Comparison of ENCODE assay signal across 11 mouse cellular contexts in the genomic region with DNA sequence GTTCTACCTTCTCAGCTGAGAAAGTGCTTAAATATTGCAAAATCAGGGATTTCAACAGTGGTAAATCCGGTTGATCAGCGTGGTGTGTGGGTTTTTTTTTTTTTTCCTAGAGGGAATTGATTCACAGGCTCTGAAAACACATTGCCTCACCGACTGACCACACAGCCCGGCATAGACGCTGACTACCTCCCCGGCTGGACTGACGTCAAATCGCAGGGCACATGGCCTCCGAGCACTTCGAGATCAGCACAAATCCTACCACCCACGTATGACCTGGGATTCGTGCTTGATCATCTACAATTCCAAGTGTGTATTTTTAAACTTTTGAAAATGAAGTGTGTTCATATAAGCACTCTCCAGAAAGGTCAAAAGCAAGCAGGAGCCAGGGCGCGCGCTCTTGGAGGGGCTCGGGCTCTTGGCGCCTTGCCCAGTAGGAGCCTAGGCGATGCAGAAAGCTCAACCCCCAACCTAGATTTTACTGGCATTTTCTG.
DNase-seq lines count a peak whose midpoint lies in the region; ATAC-seq and TF ChIP-seq lines count a peak whose summit lies in the region.
"Had no signal": no experiment of that assay in that cellular context is flagged by ENCODE, and none has a peak within 500 bp of the region (broad histone marks: within the 10 kb centered on the region; RNA-seq: fewer than 3 reads in every experiment).

No protein-coding gene starts in this region.

- H3K36me3 ChIP-seq in intestine, embryonic 14.5 days (ENCODE audit: control insufficient read depth, insufficient read depth, low read length) = no peaks in the 10 kb centered on the region
- no peaks in the 10 kb centered on the region for H3K36me3 ChIP-seq in intestine, postnatal 0 days (ENCODE audit: control insufficient read depth, insufficient read depth)
- H3K36me3 ChIP-seq: neural tube, embryonic 13.5 days had no signal

- peaks cover 6% of the 10 kb centered on the region; the same call in 1 of the 2 replicates for H3K4me1 ChIP-seq in intestine, embryonic 14.5 days (replicated peaks; ENCODE audit: control insufficient read depth, insufficient read depth, low read length)
- H3K4me1 ChIP-seq in intestine, postnatal 0 days (replicated peaks; ENCODE audit: control insufficient read depth, insufficient read depth, low read length) = no peaks in the 10 kb centered on the region

- peak overlapping the region; percentile 35 for H3K4me2 ChIP-seq in intestine, embryonic 14.5 days (ENCODE audit: low read length)
- no peak overlapping the region; the same call in 1 of the 2 replicates for H3K4me2 ChIP-seq in intestine, postnatal 0 days (replicated peaks; ENCODE audit: low read depth)
- H3K4me2 ChIP-seq: neural tube, embryonic 13.5 days had no signal

- no peaks in the 10 kb centered on the region for H3K27me3 ChIP-seq in intestine, embryonic 14.5 days (replicated peaks; ENCODE audit: control insufficient read depth, insufficient read depth, low read length)
- H3K27me3 ChIP-seq in intestine, postnatal 0 days (replicated peaks; ENCODE audit: control insufficient read depth, insufficient read depth, low read length) = no peaks in the 10 kb centered on the region
- H3K27me3 ChIP-seq: neural tube, embryonic 13.5 days had no signal

- H3K9ac ChIP-seq in intestine, embryonic 14.5 days (ENCODE audit: low read length) = no peak overlapping the region
- H3K9ac ChIP-seq in intestine, postnatal 0 days (ENCODE audit: low read depth, low read length) = no peak overlapping the region
- H3K9ac ChIP-seq: neural tube, embryonic 13.5 days had no signal

- no peak overlapping the region for H3K27ac ChIP-seq in intestine, embryonic 14.5 days (ENCODE audit: low read depth)
- H3K27ac ChIP-seq in intestine, postnatal 0 days (ENCODE audit: low read depth, low read length) = no peak overlapping the region
- H3K27ac ChIP-seq: neural tube, embryonic 13.5 days had no signal

- DNase-seq in intestine, embryonic 14.5 days (ENCODE audit: low spot score) = no peak
- peak; percentile 9 to 35 for DNase-seq in adrenal gland, postnatal 36 days
- DNase-seq in gonadal fat pad, adult 2 months (ENCODE audit: low read depth) = peak; percentile 61
- DNase-seq in lung, postnatal 25 days (ENCODE audit: low spot score) = peak; percentile 61
- DNase-seq in thymus, postnatal 14 days = no peak
- DNase-seq in left cerebral cortex, adult 18-20 months (ENCODE audit: low spot score in 2 of 2) = no peak
- DNase-seq: gastrocnemius, postnatal 14 days had no signal

- no peak overlapping the region for H3K4me3 ChIP-seq in intestine, embryonic 14.5 days (ENCODE audit: low read depth, low read length)
- H3K4me3 ChIP-seq in intestine, postnatal 0 days (ENCODE audit: low read depth, low read length) = no peak overlapping the region
- H3K4me3 ChIP-seq: neural tube, embryonic 13.5 days had no signal

- 0 out of 2 replicates have a peak, but pooled peaks have one; percentile 36 for ATAC-seq in intestine, embryonic 14.5 days (replicated peaks; ENCODE audit: low FRiP score, low TSS enrichment, low read depth)
- ATAC-seq in intestine, postnatal 0 days = no peak
- no peak for ATAC-seq in CD4-positive, CD25-positive, alpha-beta regulatory T cell, adult 4 months
- ATAC-seq: Patski had no signal

- TF ChIP-seq CTCF in intestine, postnatal 0 days (IDR thresholded peaks at IDR 0.05; ENCODE audit: low read depth) = no peak

- 46% methylated on average over 18 of the region's 18 CpGs for WGBS in intestine, embryonic 14.5 days
- 64% methylated on average over 18 of the region's 18 CpGs for WGBS in intestine, postnatal 0 days

- H3K9me3 ChIP-seq in intestine, embryonic 14.5 days (ENCODE audit: control insufficient read depth, low read length) = no peaks in the 10 kb centered on the region
- H3K9me3 ChIP-seq in intestine, postnatal 0 days (ENCODE audit: control insufficient read depth) = no peaks in the 10 kb centered on the region
- H3K9me3 ChIP-seq: neural tube, embryonic 13.5 days had no signal

Comparison
In these comparisons a context has a peak if more than half of its experiments do, and no peak if none do; other contexts are left out.
1. DNase-seq: peak in adrenal gland, postnatal 36 days (2 of 2), gonadal fat pad, adult 2 months (single experiment) and lung, postnatal 25 days (single experiment); none in intestine, embryonic 14.5 days (single experiment), thymus, postnatal 14 days (single experiment) and left cerebral cortex, adult 18-20 months (0 of 2).